Mouse (Mus musculus) neural tube, embryonic 12.5 days (tissue): ENCODE measurements around the gene Mrps22. TPM values are rescaled to one million over a fixed set of nuclear protein-coding genes. Genes with fewer than 3 reads are reported as not detected.

Source experiments
- ATAC-seq: fragments of 200-750 bp; cut with Nextera tagmentation; 2 replicates; pipeline ENCODE4 v1.8.0; 2017; ENCODE audit warnings: low read depth, mild to moderate bottlenecking, moderate TSS enrichment, moderate library complexity; ENCODE audit not compliant: low FRiP score
- H3K27ac ChIP-seq: fragments of 300-500 bp; sonication (generic); 2 replicates; pipeline ENCODE4 v1.5.1; 2016
- H3K27me3 ChIP-seq: fragments of 300-500 bp; sonication (generic); replicated peaks from 2 replicates; pipeline ENCODE4 v1.6.1; 2016; ENCODE audit warnings: mild to moderate bottlenecking
- H3K36me3 ChIP-seq: fragments of 300-500 bp; sonication (generic); 2 replicates; pipeline ENCODE4 v1.6.1; 2016; ENCODE audit warnings: mild to moderate bottlenecking
- H3K4me1 ChIP-seq: fragments of 300-500 bp; sonication (generic); 2 replicates; pipeline ENCODE4 v1.6.1; 2016
- H3K4me2 ChIP-seq: fragments of 300-500 bp; sonication (generic); replicated peaks from 2 replicates; pipeline ENCODE4 v1.6.1; 2016; ENCODE audit warnings: mild to moderate bottlenecking
- H3K4me3 ChIP-seq: fragments of 300-500 bp; sonication (generic); 2 replicates; pipeline ENCODE4 v1.5.1; 2016
- H3K9ac ChIP-seq: fragments of 300-500 bp; sonication (generic); 2 replicates; pipeline ENCODE4 v1.6.1; 2016; ENCODE audit warnings: mild to moderate bottlenecking
- H3K9me3 ChIP-seq: fragments of 300-500 bp; sonication (generic); 2 replicates; pipeline ENCODE4 v1.6.1; 2016; ENCODE audit warnings: mild to moderate bottlenecking
- WGBS: fragments of 180-500 bp; shearing (Covaris S2); methylation state at CpG from one replicate; pipeline ENCODE4 v1.1.7; 2016; 5-methylcytosine and 5-hydroxymethylcytosine counted together
- polyA plus RNA-seq: library from polyadenylated mRNA; unstranded; fragments of >200 nt; fragmentation: Nextera tagmentation; extraction: Ambion mirVana; gene quantifications from 2 replicates; pipeline ENCODE4 v1.2.1, GENCODE M21; 2016

The Mrps22 gene
- polyA plus RNA-seq, 1 experiment from 2014 or later: 61.7 TPM

DNA sequence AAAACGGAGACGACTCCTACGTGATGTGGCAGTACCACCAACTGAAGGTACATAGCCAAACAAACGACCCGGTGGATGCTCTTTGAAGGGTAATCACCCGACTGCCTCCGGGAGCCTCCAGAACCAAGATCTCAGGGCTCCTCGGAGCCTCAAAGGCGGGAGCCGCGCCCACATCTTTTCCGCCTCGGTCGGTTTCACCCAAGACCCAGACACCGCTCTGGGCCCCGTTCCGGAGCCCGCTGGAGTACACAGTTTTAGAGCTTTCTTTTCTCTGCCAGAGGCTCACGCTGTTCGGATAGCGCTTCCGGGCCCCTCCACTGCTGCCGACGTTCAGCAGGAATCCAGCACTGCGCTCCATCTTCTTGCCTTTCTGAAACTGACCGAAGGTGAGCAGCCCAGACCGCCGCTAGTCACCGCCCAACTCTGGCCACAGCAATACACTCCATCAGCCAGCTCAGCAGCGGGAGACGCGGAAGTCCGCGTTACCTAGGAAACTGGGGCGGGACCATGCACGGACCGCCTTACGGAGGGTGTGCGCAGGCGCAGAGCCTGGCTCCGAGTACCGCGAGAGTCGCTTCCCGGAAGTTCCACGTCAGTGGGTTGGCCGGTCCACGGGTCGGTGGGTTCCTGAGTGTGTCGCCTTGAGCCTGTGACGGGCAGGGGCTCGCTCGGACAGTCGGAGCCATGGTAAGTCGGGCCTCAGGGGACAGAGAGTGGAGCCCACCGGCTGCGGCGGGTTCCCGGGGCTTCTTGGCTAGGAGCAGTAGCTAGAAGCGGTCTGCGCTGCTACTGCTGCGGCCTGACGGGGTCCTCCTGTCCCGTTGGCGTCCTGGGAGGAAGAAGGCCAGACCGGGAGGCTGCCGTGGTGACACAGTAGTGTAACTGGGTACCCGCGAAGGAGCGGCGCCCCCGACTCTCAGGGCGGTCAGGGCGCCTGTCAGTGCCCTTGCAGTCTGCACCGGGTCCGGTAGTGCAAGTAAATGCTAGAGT, 38.0 kb downstream of the Mrps22 start, which contains the start of gene Copb2:
Gene Copb2, plus strand, starts transcription at position 585 of the 990 bp plus-strand sequence.
- WGBS: under 1% methylated on average over 76 of the region's 76 CpGs
- H3K9me3 ChIP-seq: no peaks in the 10 kb centered on the region
- H3K9ac ChIP-seq: peak within 1 kb of the TSS; percentile 94
- peak within 1 kb of the TSS; percentile 72 for H3K4me2 ChIP-seq
- H3K4me1 ChIP-seq: peaks cover 12% of the 10 kb centered on the region
- peak within 1 kb of the TSS; percentile 94 for H3K4me3 ChIP-seq
- ATAC-seq: peak; percentile 100
- H3K27ac ChIP-seq: peak within 1 kb of the TSS; percentile 76
- no peaks in the 10 kb centered on the region for H3K27me3 ChIP-seq
- H3K36me3 ChIP-seq: peaks cover 6% of the 10 kb centered on the region

DNA sequence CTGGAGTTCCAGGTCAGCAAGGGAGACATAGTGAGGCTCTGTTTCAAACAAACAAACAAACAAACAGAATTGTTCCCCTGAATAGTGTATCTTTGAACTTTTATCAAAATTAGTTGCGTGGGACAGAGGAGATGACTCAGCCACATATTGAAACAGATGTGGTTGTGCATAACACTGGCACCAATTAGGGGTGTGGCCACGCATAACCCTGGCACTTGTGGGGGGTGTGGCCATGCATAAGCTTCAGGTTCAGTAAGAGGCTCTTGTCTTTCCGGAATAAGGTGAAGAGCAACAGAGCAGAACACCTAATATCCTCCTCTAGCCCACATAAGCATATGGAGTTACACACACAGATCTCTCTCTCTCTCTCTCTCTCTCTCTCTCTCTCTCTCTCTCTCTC, 57.4 kb downstream of the Mrps22 start:
- H3K27ac ChIP-seq: no peak overlapping the region
- no peak overlapping the region for H3K4me2 ChIP-seq
- H3K4me1 ChIP-seq: peaks cover 4% of the 10 kb centered on the region; the same call in 1 of the 2 replicates
- H3K4me3 ChIP-seq: no peak overlapping the region
- no peak for ATAC-seq
- H3K9me3 ChIP-seq: no peaks in the 10 kb centered on the region
- no peaks in the 10 kb centered on the region for H3K27me3 ChIP-seq
- WGBS: 79% methylated on average over 3 of the region's 3 CpGs
- no peak overlapping the region for H3K9ac ChIP-seq
- H3K36me3 ChIP-seq: no peaks in the 10 kb centered on the region

Other genes with a start within 250 kb of the Mrps22 start
- gene Rbp1, start 178.7 kb downstream of the Mrps22 start, polyA plus RNA-seq: 177 and 179 TPM in 2 replicates
- 2.9 and 3.8 TPM in 2 replicates for gene Rbp2, start 115.5 kb downstream of the Mrps22 start, polyA plus RNA-seq
- gene Copb2, start 37.9 kb downstream of the Mrps22 start, polyA plus RNA-seq: 160 and 169 TPM in 2 replicates
- not detected in 2 replicates for gene Prr23a1, start 240.8 kb upstream of the Mrps22 start, polyA plus RNA-seq